10 mouse cellular contexts compared by ENCODE assay signal in genomic region chr9:44327926-44328325, GRCm38 (mm10). TPM values are rescaled to one million over a fixed set of nuclear protein-coding genes. Genes with fewer than 3 reads are reported as not detected.
DNase-seq lines count a peak whose midpoint lies in the region; ATAC-seq and TF ChIP-seq lines count a peak whose summit lies in the region.
"Had no signal": no experiment of that assay in that cellular context is flagged by ENCODE, and none has a peak within 500 bp of the region (broad histone marks: within the 10 kb centered on the region; RNA-seq: fewer than 3 reads in every experiment).

No protein-coding gene starts in this region.

- 92% methylated on average over 5 of the region's 5 CpGs for WGBS in neural tube, embryonic 11.5 days
- WGBS in liver, embryonic 12.5 days (ENCODE audit: insufficient replicate concordance), result 90% methylated on average over 5 of the region's 5 CpGs
- WGBS in stomach, postnatal 0 days, result 90% methylated on average over 5 of the region's 5 CpGs

- ATAC-seq in erythroblast, adult 5-6 weeks (replicated peaks; ENCODE audit: low FRiP score, poor library complexity, severe bottlenecking), result no peak
- no peak for ATAC-seq in neural tube, embryonic 11.5 days (ENCODE audit: insufficient read depth, low FRiP score, low TSS enrichment)
- no peak for ATAC-seq in liver, embryonic 12.5 days
- no peak for ATAC-seq in stomach, postnatal 0 days (ENCODE audit: low FRiP score, low TSS enrichment)

- no peak overlapping the region for H3K27ac ChIP-seq in neural tube, embryonic 11.5 days (ENCODE audit: low read depth, low read length)
- H3K27ac ChIP-seq in liver, embryonic 12.5 days, result peak overlapping the region; percentile 93; the same call in 1 of the 2 replicates
- H3K27ac ChIP-seq in stomach, postnatal 0 days (replicated peaks), result no peak overlapping the region

- H3K9me3 ChIP-seq in erythroblast, embryonic 14.5 days (ENCODE audit: control insufficient read depth, low read length), result no peaks in the 10 kb centered on the region
- no peaks in the 10 kb centered on the region for H3K9me3 ChIP-seq in neural tube, embryonic 11.5 days (ENCODE audit: control insufficient read depth, low read length)
- no peaks in the 10 kb centered on the region for H3K9me3 ChIP-seq in liver, embryonic 12.5 days (replicated peaks)
- H3K9me3 ChIP-seq in stomach, postnatal 0 days (ENCODE audit: control insufficient read depth, low read length), result no peaks in the 10 kb centered on the region

- H3K36me3 ChIP-seq in erythroblast, embryonic 14.5 days (ENCODE audit: control insufficient read depth), result peaks cover 51% of the 10 kb centered on the region
- H3K36me3 ChIP-seq in neural tube, embryonic 11.5 days (ENCODE audit: control insufficient read depth, insufficient read depth, low read length), result peaks cover 11% of the 10 kb centered on the region
- peaks cover 50% of the 10 kb centered on the region for H3K36me3 ChIP-seq in liver, embryonic 12.5 days
- peaks cover 9% of the 10 kb centered on the region; the same call in 1 of the 2 replicates for H3K36me3 ChIP-seq in stomach, postnatal 0 days (ENCODE audit: control insufficient read depth, insufficient read depth, low read length)

- TF ChIP-seq EP300 in stomach, postnatal 0 days (optimal IDR thresholded peaks at IDR 0.05), result no peak

- no peaks in the 10 kb centered on the region for H3K27me3 ChIP-seq in erythroblast, embryonic 14.5 days (ENCODE audit: control insufficient read depth)
- H3K27me3 ChIP-seq in neural tube, embryonic 11.5 days (ENCODE audit: control insufficient read depth, insufficient read depth, low read length), result no peaks in the 10 kb centered on the region
- no peaks in the 10 kb centered on the region for H3K27me3 ChIP-seq in liver, embryonic 12.5 days (replicated peaks)
- no peaks in the 10 kb centered on the region for H3K27me3 ChIP-seq in stomach, postnatal 0 days (ENCODE audit: control insufficient read depth, insufficient read depth, low read length)

- DNase-seq in neural tube, embryonic 11.5 days (ENCODE audit: low spot score), result no peak
- DNase-seq in neural tube, embryonic 10.5 days (ENCODE audit: extremely low spot score, low spot score), result no peak
- no peak for DNase-seq in stomach, postnatal 0 days (ENCODE audit: low spot score)
- DNase-seq in embryo, embryonic 9.5 days (ENCODE audit: extremely low spot score), result no peak
- DNase-seq in gastrocnemius, postnatal 25 days, result no peak
- DNase-seq: adrenal gland, postnatal 10 days; gastrocnemius, postnatal 14 days had no signal

- peak overlapping the region; percentile 84 for H3K4me3 ChIP-seq in erythroblast, embryonic 14.5 days (replicated peaks)
- peak overlapping the region; percentile 84; the same call in 1 of the 2 replicates for H3K4me3 ChIP-seq in neural tube, embryonic 11.5 days (ENCODE audit: low read depth, low read length)
- peak overlapping the region; percentile 86 for H3K4me3 ChIP-seq in liver, embryonic 12.5 days
- H3K4me3 ChIP-seq in stomach, postnatal 0 days (ENCODE audit: low read depth, low read length), result no peak overlapping the region; the same call in 1 of the 2 replicates

- no peak for TF ChIP-seq CTCF in stomach, postnatal 0 days (IDR thresholded peaks at IDR 0.05; ENCODE audit: low read depth)

- peak overlapping the region; percentile 81 for H3K4me2 ChIP-seq in neural tube, embryonic 11.5 days (ENCODE audit: low read depth)
- H3K4me2 ChIP-seq in liver, embryonic 12.5 days, result peak overlapping the region; percentile 89
- H3K4me2 ChIP-seq in stomach, postnatal 0 days (replicated peaks; ENCODE audit: low read depth), result peak overlapping the region; percentile 71

- no peak overlapping the region; the same call in 1 of the 2 replicates for H3K9ac ChIP-seq in neural tube, embryonic 11.5 days (ENCODE audit: low read length)
- H3K9ac ChIP-seq in liver, embryonic 12.5 days, result peak overlapping the region; percentile 92
- no peak overlapping the region for H3K9ac ChIP-seq in stomach, postnatal 0 days (ENCODE audit: low read length)

- peaks cover 51% of the 10 kb centered on the region for H3K4me1 ChIP-seq in erythroblast, embryonic 14.5 days (ENCODE audit: control insufficient read depth)
- peaks cover 5% of the 10 kb centered on the region; the same call in 1 of the 2 replicates for H3K4me1 ChIP-seq in neural tube, embryonic 11.5 days (ENCODE audit: control insufficient read depth, insufficient read depth, low read length)
- H3K4me1 ChIP-seq in liver, embryonic 12.5 days, result peaks cover 24% of the 10 kb centered on the region
- no peaks in the 10 kb centered on the region; the same call in 1 of the 2 replicates for H3K4me1 ChIP-seq in stomach, postnatal 0 days (replicated peaks; ENCODE audit: control insufficient read depth, insufficient read depth)

RNA-seq across cellular contexts. Expression of gene Dpagt1, which starts 2.1 kb away (rescaled TPM):
- polyA plus RNA-seq in erythroblast, embryonic 14.5 days (2012), result 0.15 and 0.20 TPM in 2 replicates
- total RNA-seq in erythroblast, adult 5-6 weeks (2015; ENCODE audit: low replicate concordance), result 9.2 and 17.1 TPM in 2 replicates
- total RNA-seq in erythroblast, adult 5-6 weeks (2017; ENCODE audit: low replicate concordance), result 4.9 and 5.7 TPM in 2 replicates
- 47.6 and 48.6 TPM in 2 replicates for polyA plus RNA-seq in neural tube, embryonic 11.5 days (2014; fragmentation: Nextera tagmentation; extraction: Ambion mirVana)
- 21.9 and 24.0 TPM in 2 replicates for polyA plus RNA-seq in liver, embryonic 12.5 days (2016; fragmentation: Nextera tagmentation; extraction: Ambion mirVana)
- polyA plus RNA-seq in stomach, postnatal 0 days (2015; fragmentation: Nextera tagmentation; extraction: Ambion mirVana), result 26.9 and 27.8 TPM in 2 replicates
- 10 to 100 TPM; 11.0 to 11.2 TPM for total RNA-seq in gastrocnemius, postnatal 25 days (2021)

RNA-seq across cellular contexts. Expression of gene H2afx, which starts 6.6 kb away (rescaled TPM):
- polyA plus RNA-seq in erythroblast, embryonic 14.5 days (2012), result 364 and 434 TPM in 2 replicates
- 45.2 and 69.0 TPM in 2 replicates for total RNA-seq in erythroblast, adult 5-6 weeks (2015; ENCODE audit: low replicate concordance)
- 159 and 219 TPM in 2 replicates for total RNA-seq in erythroblast, adult 5-6 weeks (2017; ENCODE audit: low replicate concordance)
- polyA plus RNA-seq in neural tube, embryonic 11.5 days (2014; fragmentation: Nextera tagmentation; extraction: Ambion mirVana), result 366 and 382 TPM in 2 replicates
- polyA plus RNA-seq in liver, embryonic 12.5 days (2016; fragmentation: Nextera tagmentation; extraction: Ambion mirVana), result 233 and 239 TPM in 2 replicates
- 78.7 and 93.6 TPM in 2 replicates for polyA plus RNA-seq in stomach, postnatal 0 days (2015; fragmentation: Nextera tagmentation; extraction: Ambion mirVana)
- total RNA-seq in gastrocnemius, postnatal 25 days (2021), result 10 to 100 TPM; 10.8 to 12.8 TPM

RNA-seq across cellular contexts. Expression of gene C2cd2l, which starts 7.8 kb away (rescaled TPM):
- polyA plus RNA-seq in erythroblast, embryonic 14.5 days (2012), result 24.5 and 25.4 TPM in 2 replicates
- total RNA-seq in erythroblast, adult 5-6 weeks (2015; ENCODE audit: low replicate concordance), result 13.4 and 16.3 TPM in 2 replicates
- total RNA-seq in erythroblast, adult 5-6 weeks (2017; ENCODE audit: low replicate concordance), result 14.1 and 17.0 TPM in 2 replicates
- 14.9 and 17.1 TPM in 2 replicates for polyA plus RNA-seq in neural tube, embryonic 11.5 days (2014; fragmentation: Nextera tagmentation; extraction: Ambion mirVana)
- polyA plus RNA-seq in liver, embryonic 12.5 days (2016; fragmentation: Nextera tagmentation; extraction: Ambion mirVana), result 12.3 and 13.0 TPM in 2 replicates
- 7.4 and 7.5 TPM in 2 replicates for polyA plus RNA-seq in stomach, postnatal 0 days (2015; fragmentation: Nextera tagmentation; extraction: Ambion mirVana)
- total RNA-seq in gastrocnemius, postnatal 25 days (2021), result 10 to 100 TPM; 12.0 to 12.2 TPM

RNA-seq across cellular contexts. Expression of gene Hmbs, which starts 16.1 kb away (rescaled TPM):
- polyA plus RNA-seq in erythroblast, embryonic 14.5 days (2012), result 331 and 361 TPM in 2 replicates
- 3,498 and 3,777 TPM in 2 replicates for total RNA-seq in erythroblast, adult 5-6 weeks (2015; ENCODE audit: low replicate concordance)
- total RNA-seq in erythroblast, adult 5-6 weeks (2017; ENCODE audit: low replicate concordance), result 2,796 and 3,284 TPM in 2 replicates
- polyA plus RNA-seq in neural tube, embryonic 11.5 days (2014; fragmentation: Nextera tagmentation; extraction: Ambion mirVana), result 139 and 140 TPM in 2 replicates
- polyA plus RNA-seq in liver, embryonic 12.5 days (2016; fragmentation: Nextera tagmentation; extraction: Ambion mirVana), result 1,354 and 1,355 TPM in 2 replicates
- polyA plus RNA-seq in stomach, postnatal 0 days (2015; fragmentation: Nextera tagmentation; extraction: Ambion mirVana), result 68.8 and 71.5 TPM in 2 replicates
- total RNA-seq in gastrocnemius, postnatal 25 days (2021), result 10 to 100 TPM; 20.3 to 24.3 TPM

RNA-seq across cellular contexts. Expression of gene Hinfp, which starts 22.5 kb away (rescaled TPM):
- polyA plus RNA-seq in erythroblast, embryonic 14.5 days (2012), result 0.57 and 0.75 TPM in 2 replicates
- 2.5 and 4.6 TPM in 2 replicates for total RNA-seq in erythroblast, adult 5-6 weeks (2015; ENCODE audit: low replicate concordance)
- 8.4 and 14.6 TPM in 2 replicates for total RNA-seq in erythroblast, adult 5-6 weeks (2017; ENCODE audit: low replicate concordance)
- 23.6 and 26.9 TPM in 2 replicates for polyA plus RNA-seq in neural tube, embryonic 11.5 days (2014; fragmentation: Nextera tagmentation; extraction: Ambion mirVana)
- polyA plus RNA-seq in liver, embryonic 12.5 days (2016; fragmentation: Nextera tagmentation; extraction: Ambion mirVana), result 16.2 and 17.2 TPM in 2 replicates
- polyA plus RNA-seq in stomach, postnatal 0 days (2015; fragmentation: Nextera tagmentation; extraction: Ambion mirVana), result 8.9 and 9.4 TPM in 2 replicates
- 1 to 10 TPM; 5.6 to 6.0 TPM for total RNA-seq in gastrocnemius, postnatal 25 days (2021)

Comparison
In these comparisons a context has a peak if more than half of its experiments do, and no peak if none do; other contexts are left out.
1. RNA of gene Dpagt1, which starts 2.1 kb away (polyA plus RNA-seq): 47.6 to 48.6 TPM in neural tube, embryonic 11.5 days, 26.9 to 27.8 TPM in stomach, postnatal 0 days and 21.9 to 24.0 TPM in liver, embryonic 12.5 days; 0.15 to 0.20 TPM in erythroblast, embryonic 14.5 days; every median in the first group is over 10 times any median in the second.
2. Peak in every context shown above with its lines, with median percentiles within 50 percentile points of each other: H3K4me2 ChIP-seq.